Mouse (Mus musculus): Measurements from ENCODE around the gene Syce2. TPM values are rescaled to one million over a fixed set of nuclear protein-coding genes. Genes with fewer than 3 reads are reported as not detected.
"Not testable (repeated sequence)": the region's sequence is repeated elsewhere in the genome, so short reads cannot be mapped to it uniquely, and the experiment has no call there.

The Syce2 gene
- polyA plus RNA-seq, 1 experiment from 2014 or later, result 16.4 TPM

DNA sequence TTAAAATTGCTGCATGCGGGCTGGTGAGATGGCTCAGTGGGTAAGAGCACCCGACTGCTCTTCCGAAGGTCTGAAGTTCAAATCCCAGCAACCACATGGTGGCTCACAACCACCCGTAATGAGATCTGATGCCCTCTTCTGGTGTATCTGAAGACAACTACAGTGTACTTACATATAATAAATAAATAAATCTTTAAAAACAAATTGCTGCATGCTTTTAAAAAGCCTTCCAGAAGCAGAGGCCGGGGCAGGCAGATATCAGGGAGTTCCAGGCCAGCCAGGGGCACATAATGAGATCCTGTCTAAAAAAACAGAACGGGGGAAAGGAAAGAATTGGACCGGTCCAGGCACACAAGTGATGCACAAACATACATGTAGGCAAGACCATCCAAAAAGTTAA lies 36.1 kb downstream of the Syce2 start:
- H3K9me3 ChIP-seq, result not testable (repeated sequence)
- H3K27me3 ChIP-seq, result peaks cover 52% of the 10 kb centered on the region

DNA sequence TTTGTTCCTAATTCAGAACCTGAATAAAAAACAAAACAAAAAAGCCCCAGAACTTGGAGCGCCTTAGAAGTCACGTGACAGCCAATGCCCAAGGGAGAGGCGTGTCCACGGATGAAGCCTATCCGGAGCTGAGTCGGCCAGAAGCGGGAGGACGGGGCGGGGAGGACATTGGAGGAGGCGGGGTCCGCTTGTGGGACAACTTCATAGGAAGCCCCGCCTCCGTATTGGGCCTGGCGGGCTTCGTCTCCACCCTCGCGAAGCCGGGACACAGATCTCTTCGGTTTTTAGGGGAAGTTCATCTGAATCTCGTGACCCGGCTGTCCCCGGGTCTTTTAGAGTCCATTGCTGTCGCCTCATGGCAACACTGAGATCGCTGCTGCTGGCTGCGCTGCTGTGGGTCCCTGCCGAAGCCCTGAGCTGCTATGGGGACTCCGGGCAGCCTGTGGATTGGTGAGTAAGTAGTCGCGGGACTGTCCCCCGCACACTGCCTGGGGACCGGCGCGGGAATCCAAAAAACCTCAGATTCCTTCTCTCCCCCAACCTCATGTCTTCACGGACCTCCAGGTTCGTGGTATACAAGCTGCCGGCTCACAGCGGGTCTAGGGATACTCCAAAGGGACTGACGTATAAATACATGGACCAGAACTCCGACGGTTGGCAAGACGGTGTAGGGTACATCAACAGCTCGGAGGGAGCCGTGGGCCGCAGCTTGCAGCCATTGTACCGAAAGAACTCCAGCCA lies 36.7 kb downstream of the Syce2 start, which contains the start of gene Dnase2a:
Dnase2a (plus strand) TSS at position 140 of the 741 bp plus-strand sequence.
- Histone ChIP-seq H3K36me3 (peaks cover 36% of the 10 kb centered on the region), H3K4me2 (peak within 1 kb of the TSS; percentile 55), H3K9me3 (no peaks in the 10 kb centered on the region), H3K4me3 (peak within 1 kb of the TSS; percentile 39), H3K9ac (peak within 1 kb of the TSS; percentile 64), H3K27me3 (peaks cover 58% of the 10 kb centered on the region), H3K27ac (replicated peaks) (no peak within 1 kb of the TSS), H3K4me1 (replicated peaks) (peaks cover 25% of the 10 kb centered on the region)
- peak; percentile 81 for ATAC-seq (ENCODE audit: low read depth)
- WGBS, result under 1% methylated on average over 45 of the region's 45 CpGs

More for the DNA sequence above, 36.1 kb downstream of the Syce2 start:
- ATAC-seq (ENCODE audit: low read depth); H3K9ac ChIP-seq; H3K27ac ChIP-seq (replicated peaks): not testable (repeated sequence)
- peaks cover 25% of the 10 kb centered on the region for H3K4me1 ChIP-seq (replicated peaks)
- peak overlapping the region; percentile 55 for H3K4me2 ChIP-seq
- WGBS, result 26% methylated on average over 7 of the region's 7 CpGs
- peak overlapping the region; percentile 39 for H3K4me3 ChIP-seq
- H3K36me3 ChIP-seq, result peaks cover 33% of the 10 kb centered on the region

DNA sequence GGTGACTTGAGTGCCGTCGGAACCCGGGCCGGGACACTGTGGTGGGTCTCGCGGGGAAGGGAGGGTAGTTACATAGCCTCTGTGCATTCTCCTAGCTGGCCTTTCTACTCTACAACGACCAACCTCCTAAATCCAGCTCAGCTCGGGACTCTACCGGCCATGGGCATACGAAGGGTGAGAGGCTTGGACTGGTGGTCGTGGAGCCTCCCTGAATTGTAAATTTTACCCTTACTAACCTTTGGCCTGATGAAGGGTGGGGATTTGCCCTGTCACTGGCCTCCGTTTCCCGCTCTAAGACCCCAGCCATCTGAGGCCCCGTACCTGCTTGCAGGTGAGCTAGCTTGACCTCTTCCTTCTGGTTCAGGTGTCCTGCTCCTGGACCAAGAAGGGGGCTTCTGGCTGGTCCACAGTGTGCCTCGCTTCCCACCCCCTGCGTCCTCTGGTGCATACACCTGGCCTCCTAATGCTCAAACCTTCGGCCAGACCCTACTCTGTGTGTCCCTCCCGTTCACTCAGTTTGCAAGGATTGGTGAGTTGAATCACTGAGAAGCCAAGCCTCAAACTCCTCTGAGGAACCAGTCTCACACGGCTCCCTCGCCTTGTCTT lies 37.4 kb downstream of the Syce2 start:
- no peak; the same call in 1 of the 2 replicates for ATAC-seq (ENCODE audit: low read depth)
- WGBS, result 48% methylated on average over 20 of the region's 20 CpGs
- peak overlapping the region; percentile 39 for H3K4me3 ChIP-seq
- H3K4me1 ChIP-seq (replicated peaks), result peaks cover 24% of the 10 kb centered on the region
- peaks cover 40% of the 10 kb centered on the region for H3K36me3 ChIP-seq
- H3K9ac ChIP-seq, result peak overlapping the region; percentile 64
- H3K9me3 ChIP-seq, result no peaks in the 10 kb centered on the region
- no peak overlapping the region for H3K27ac ChIP-seq (replicated peaks)
- peaks cover 63% of the 10 kb centered on the region for H3K27me3 ChIP-seq
- peak overlapping the region; percentile 55 for H3K4me2 ChIP-seq

DNA sequence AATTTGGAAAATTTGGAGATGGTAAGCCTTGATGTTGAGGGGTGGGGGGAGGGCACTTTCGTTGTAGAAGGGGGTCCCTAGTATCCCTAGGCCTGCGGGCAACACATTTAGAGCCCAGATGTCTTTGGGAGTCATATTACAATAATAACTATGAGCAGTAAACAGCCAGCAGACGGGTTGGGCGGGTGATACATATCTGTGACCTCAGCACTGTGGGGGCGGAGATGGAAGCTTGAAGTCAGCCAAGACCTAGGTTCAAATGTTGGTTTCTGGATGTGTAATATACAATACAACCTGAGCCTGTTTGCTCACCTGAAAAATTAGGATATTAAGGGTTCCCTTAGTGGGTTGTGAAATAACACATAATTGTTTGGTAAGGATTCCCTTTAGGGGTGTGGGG lies 38.0 kb downstream of the Syce2 start:
- 77% methylated on average over 5 of the region's 5 CpGs for WGBS
- no peak for ATAC-seq (ENCODE audit: low read depth)
- no peak overlapping the region for H3K27ac ChIP-seq (replicated peaks)
- peaks cover 63% of the 10 kb centered on the region for H3K27me3 ChIP-seq
- peaks cover 47% of the 10 kb centered on the region for H3K36me3 ChIP-seq
- no peaks in the 10 kb centered on the region for H3K9me3 ChIP-seq
- H3K9ac ChIP-seq, result no peak overlapping the region
- no peak overlapping the region for H3K4me3 ChIP-seq
- peaks cover 24% of the 10 kb centered on the region for H3K4me1 ChIP-seq (replicated peaks)
- 0 out of 2 replicates have a peak overlapping the region, but pooled peaks have one; percentile 55 for H3K4me2 ChIP-seq

DNA sequence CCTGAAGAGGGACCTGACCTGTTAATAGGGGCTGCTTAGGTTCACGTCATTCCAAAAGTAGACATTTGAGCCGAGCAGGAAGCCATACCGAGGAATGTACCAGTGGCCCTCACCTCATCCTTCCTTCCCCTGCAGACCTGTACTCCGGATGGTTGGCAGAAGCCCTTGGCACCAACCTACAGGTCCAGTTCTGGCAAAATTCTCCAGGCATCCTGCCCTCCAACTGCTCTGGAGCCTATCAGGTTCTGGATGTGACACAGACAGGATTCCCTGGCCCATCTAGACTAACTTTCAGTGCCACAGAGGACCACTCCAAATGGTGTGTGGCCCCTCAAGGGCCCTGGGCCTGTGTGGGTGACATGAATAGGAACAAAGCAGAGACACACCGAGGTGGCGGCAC lies 38.6 kb downstream of the Syce2 start:
- Histone ChIP-seq H3K4me3 (no peak overlapping the region), H3K4me1 (replicated peaks) (peaks cover 24% of the 10 kb centered on the region), H3K27me3 (peaks cover 68% of the 10 kb centered on the region), H3K4me2 (no peak overlapping the region), H3K27ac (replicated peaks) (no peak overlapping the region), H3K36me3 (peaks cover 53% of the 10 kb centered on the region), H3K9me3 (no peaks in the 10 kb centered on the region), H3K9ac (no peak overlapping the region)
- no peak for ATAC-seq (ENCODE audit: low read depth)
- WGBS, result 90% methylated on average over 6 of the region's 6 CpGs

DNA sequence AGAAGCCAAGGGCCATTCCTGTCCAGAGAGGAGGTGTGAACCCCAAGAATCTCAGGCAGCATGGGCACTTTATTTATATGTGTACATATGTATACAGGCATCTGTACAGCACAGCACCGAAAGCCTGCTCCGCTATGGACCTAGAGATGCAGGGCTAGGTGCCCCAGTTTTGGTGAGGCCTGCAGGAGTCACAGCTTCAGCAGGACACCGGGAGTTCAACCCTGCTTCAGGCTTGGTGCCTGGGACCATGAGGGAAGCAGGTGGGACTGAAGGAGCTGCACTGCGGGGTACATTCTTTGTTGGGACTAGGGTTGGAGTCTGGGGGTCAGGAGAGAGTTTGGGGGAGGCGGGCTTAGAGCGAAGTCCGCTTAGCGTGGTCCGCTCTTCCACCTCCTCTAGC lies 39.9 kb downstream of the Syce2 start:
- ATAC-seq (ENCODE audit: low read depth), result no peak
- Histone ChIP-seq H3K27ac (replicated peaks) (no peak overlapping the region), H3K9ac (no peak overlapping the region), H3K9me3 (no peaks in the 10 kb centered on the region), H3K4me1 (replicated peaks) (peaks cover 24% of the 10 kb centered on the region), H3K36me3 (peaks cover 66% of the 10 kb centered on the region), H3K4me2 (no peak overlapping the region), H3K4me3 (no peak overlapping the region), H3K27me3 (peaks cover 81% of the 10 kb centered on the region)
- WGBS, result 74% methylated on average over 9 of the region's 9 CpGs

DNA sequence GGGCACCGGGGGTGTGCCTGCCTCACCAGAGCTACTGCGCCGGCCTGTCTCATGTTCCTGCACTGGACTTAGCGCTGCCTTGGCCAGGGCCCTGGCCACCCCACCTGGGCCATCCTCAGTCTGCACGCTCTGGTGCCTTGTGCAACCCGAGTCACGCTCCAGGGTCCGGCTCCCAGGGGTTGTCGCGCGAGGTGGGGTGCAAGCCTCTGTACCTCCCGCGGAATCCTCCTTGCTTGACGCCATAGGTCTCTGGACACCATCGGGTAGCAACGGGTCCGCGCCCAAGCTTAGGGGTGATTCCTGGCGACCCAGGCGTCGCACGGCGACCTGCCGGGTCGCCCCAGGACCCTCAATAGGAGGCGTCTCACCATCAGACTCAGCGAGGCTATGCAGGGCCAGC lies 40.5 kb downstream of the Syce2 start:
- H3K36me3 ChIP-seq, result peaks cover 71% of the 10 kb centered on the region
- H3K27me3 ChIP-seq, result peaks cover 86% of the 10 kb centered on the region
- 17% methylated on average over 27 of the region's 27 CpGs for WGBS
- no peak overlapping the region for H3K4me3 ChIP-seq
- ATAC-seq (ENCODE audit: low read depth), result no peak
- no peak overlapping the region for H3K9ac ChIP-seq
- H3K4me1 ChIP-seq (replicated peaks), result peaks cover 24% of the 10 kb centered on the region
- peak overlapping the region; percentile 51 for H3K4me2 ChIP-seq
- no peak overlapping the region for H3K27ac ChIP-seq (replicated peaks)
- no peaks in the 10 kb centered on the region for H3K9me3 ChIP-seq

DNA sequence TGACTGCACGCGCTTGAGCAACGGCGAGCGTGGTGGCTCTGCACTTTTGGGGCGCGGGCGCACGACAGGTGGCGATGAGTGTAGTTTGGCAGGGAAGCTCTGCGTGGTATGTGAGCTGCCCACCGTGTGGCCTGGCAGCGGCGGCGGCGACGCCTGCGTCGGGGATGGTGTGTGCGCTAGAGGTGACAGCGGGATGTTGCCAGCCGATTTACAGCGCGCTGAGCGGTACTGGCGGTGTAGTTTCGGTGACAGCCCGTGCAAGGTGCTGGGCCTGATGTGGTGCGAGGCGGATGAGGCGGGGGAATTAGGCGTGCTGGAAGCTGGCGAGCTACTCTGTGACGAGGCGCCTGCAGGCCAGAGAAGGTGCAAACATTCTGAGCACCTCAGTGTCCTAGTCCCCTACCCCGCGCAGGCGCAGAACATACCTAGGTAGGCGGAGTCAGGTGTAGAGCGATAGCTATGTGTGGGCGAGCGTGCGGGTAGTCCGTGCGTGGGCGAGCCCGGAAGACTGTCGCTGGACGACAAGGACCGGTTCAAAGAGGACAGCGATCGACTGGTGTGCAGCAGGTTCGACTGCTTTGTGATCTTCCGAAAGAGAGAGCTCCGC lies 41.1 kb downstream of the Syce2 start:
- Histone ChIP-seq H3K4me2 (peak overlapping the region; percentile 51), H3K36me3 (peaks cover 78% of the 10 kb centered on the region), H3K27me3 (peaks cover 92% of the 10 kb centered on the region), H3K9me3 (no peaks in the 10 kb centered on the region), H3K4me3 (peak overlapping the region; percentile 22), H3K27ac (replicated peaks) (no peak overlapping the region), H3K9ac (no peak overlapping the region), H3K4me1 (replicated peaks) (peaks cover 24% of the 10 kb centered on the region)
- ATAC-seq (ENCODE audit: low read depth), result no peak
- WGBS, result 3% methylated on average over 55 of the region's 55 CpGs

DNA sequence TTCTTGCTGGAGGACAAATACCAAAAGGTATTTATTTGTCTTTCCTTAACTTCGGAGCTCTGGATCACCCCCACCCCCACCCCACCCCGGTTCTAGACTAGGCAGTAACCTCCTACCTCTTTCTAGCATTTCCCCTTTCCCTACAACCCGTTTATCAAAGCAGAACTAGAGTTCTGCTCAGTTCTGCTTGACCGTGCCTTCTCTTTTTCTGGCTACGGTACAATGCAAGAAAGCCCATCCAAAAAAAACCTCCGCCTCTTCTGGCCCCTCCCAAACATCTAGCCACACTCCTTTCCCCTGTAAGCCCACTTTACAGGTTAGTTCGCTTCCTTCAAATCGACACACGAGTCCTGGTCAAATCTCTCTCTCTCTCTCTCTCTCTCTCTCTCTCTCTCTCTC lies 41.6 kb downstream of the Syce2 start:
- Histone ChIP-seq H3K9ac (no peak overlapping the region), H3K36me3 (peaks cover 83% of the 10 kb centered on the region), H3K4me2 (peak overlapping the region; percentile 51), H3K27me3 (peaks cover 97% of the 10 kb centered on the region), H3K4me1 (replicated peaks) (peaks cover 22% of the 10 kb centered on the region), H3K9me3 (no peaks in the 10 kb centered on the region), H3K4me3 (peak overlapping the region; percentile 22), H3K27ac (replicated peaks) (no peak overlapping the region)
- ATAC-seq (ENCODE audit: low read depth), result no peak
- 21% methylated on average over 9 of the region's 9 CpGs for WGBS

DNA sequence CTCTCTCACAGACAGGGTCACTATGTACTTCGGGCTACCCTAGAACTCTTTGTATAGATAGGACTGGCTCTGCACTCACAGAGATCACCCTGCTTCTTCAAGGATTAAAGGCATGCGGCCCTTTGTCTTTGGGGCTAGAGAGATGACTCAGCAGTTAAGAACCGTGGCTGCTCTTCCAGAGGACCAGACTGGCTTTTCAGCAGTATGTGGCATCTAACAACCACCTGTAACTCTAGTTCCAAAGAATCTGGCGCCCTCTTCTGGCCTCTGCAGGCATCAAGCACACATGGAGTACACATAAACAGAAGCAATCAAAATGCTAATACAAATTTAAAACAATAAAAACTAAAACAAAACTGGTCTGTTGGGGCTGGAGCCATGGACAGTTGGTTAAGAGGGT lies 42.0 kb downstream of the Syce2 start:
- Histone ChIP-seq H3K36me3 (peaks cover 87% of the 10 kb centered on the region), H3K4me1 (replicated peaks) (peaks cover 17% of the 10 kb centered on the region), H3K9me3 (no peaks in the 10 kb centered on the region), H3K4me3 (no peak overlapping the region), H3K4me2 (no peak overlapping the region), H3K9ac (no peak overlapping the region), H3K27me3 (peaks cover 100% of the 10 kb centered on the region), H3K27ac (replicated peaks) (no peak overlapping the region)
- WGBS, result 33% methylated on average over 4 of the region's 4 CpGs
- ATAC-seq (ENCODE audit: low read depth), result no peak

DNA sequence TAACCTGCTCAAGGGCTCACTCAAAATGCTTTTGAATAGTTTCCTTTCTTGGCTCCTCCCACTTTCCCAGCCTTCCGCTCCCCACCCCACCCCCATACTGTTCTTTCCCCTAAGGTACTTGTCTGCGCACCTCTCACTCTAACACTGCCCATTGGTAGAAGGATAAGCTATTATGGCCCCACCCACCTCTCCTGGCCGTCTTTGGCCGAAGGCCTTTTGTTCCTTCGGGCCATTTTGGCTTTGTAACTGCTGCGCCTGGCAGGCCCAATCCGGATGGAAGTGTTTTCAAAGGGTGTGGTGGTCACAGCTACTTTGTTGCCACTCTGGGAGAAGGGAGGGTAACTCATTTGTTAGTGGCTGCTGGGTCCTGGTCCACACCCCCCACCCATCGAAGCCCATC lies 43.4 kb downstream of the Syce2 start:
- 83% methylated on average over 8 of the region's 8 CpGs for WGBS
- ATAC-seq (ENCODE audit: low read depth), result no peak
- Histone ChIP-seq H3K27me3 (peaks cover 100% of the 10 kb centered on the region), H3K9me3 (no peaks in the 10 kb centered on the region), H3K36me3 (peaks cover 94% of the 10 kb centered on the region), H3K4me1 (replicated peaks) (peaks cover 11% of the 10 kb centered on the region; the same call in 1 of the 2 replicates), H3K4me3 (no peak overlapping the region), H3K27ac (replicated peaks) (no peak overlapping the region), H3K9ac (no peak overlapping the region), H3K4me2 (no peak overlapping the region)

DNA sequence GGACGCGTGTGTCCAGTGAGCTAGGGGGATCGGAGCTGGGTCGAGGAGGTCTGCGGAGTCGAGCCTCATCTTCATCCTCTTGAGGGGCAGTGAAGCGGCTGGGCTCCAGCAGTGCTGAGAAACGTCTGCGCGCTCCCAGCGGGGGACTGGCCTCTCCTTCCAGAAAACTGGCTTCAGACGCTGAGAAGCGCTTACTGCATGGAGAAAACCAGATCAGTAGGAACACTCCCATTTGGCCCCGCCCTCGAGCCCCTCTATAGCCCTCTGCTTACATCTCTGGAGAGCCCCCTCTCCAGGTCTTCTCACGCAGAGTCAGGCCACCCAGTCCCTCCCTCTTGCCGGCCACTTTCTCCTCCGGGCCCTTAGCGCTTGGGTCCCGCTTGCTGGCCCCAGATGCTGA lies 45.9 kb downstream of the Syce2 start:
- Histone ChIP-seq H3K27ac (replicated peaks) (no peak overlapping the region), H3K4me2 (no peak overlapping the region), H3K36me3 (peaks cover 95% of the 10 kb centered on the region), H3K9ac (no peak overlapping the region), H3K4me1 (replicated peaks) (peaks cover 8% of the 10 kb centered on the region; the same call in 1 of the 2 replicates), H3K4me3 (no peak overlapping the region), H3K9me3 (no peaks in the 10 kb centered on the region), H3K27me3 (peaks cover 93% of the 10 kb centered on the region)
- ATAC-seq (ENCODE audit: low read depth), result no peak
- WGBS, result 32% methylated on average over 20 of the region's 20 CpGs
